8 mouse cellular contexts compared by ENCODE assay signal in genomic region chr11:55078502-55078901, GRCm38 (mm10). TPM values are rescaled to one million over a fixed set of nuclear protein-coding genes. Genes with fewer than 3 reads are reported as not detected.
DNase-seq lines count a peak whose midpoint lies in the region; ATAC-seq and TF ChIP-seq lines count a peak whose summit lies in the region.

No protein-coding gene starts in this region.

- H3K27ac ChIP-seq in heart, embryonic 16.5 days (ENCODE audit: low read length): peak overlapping the region; percentile 94
- peak overlapping the region; percentile 86 for H3K27ac ChIP-seq in brown adipose tissue, adult 24 weeks (replicated peaks; ENCODE audit: low read depth, low read length)
- no peak overlapping the region for H3K27ac ChIP-seq in intestine, embryonic 16.5 days (ENCODE audit: low read length)
- no peak overlapping the region for H3K27ac ChIP-seq in neural tube, embryonic 14.5 days (ENCODE audit: low read depth, low read length)
- H3K27ac ChIP-seq in left cerebral cortex, adult 2 months: no peak overlapping the region

- ATAC-seq in heart, embryonic 16.5 days (replicated peaks; ENCODE audit: extremely low read depth, insufficient read depth, low FRiP score): no peak
- no peak for ATAC-seq in intestine, embryonic 16.5 days
- ATAC-seq in neural tube, embryonic 14.5 days (ENCODE audit: low read depth): no peak

- intact Hi-C loops in heart, postnatal 10 days (cut with DNase I): no loop called here
- intact Hi-C loops in left cerebral cortex, adult 2 months (cut with DNase I): loop anchor here (10.0 kb wide), 1 partner anchor 194 kb away; no protein-coding TSS in a partner anchor

- no peak for TF ChIP-seq CTCF in left cerebral cortex, adult 2 months (IDR thresholded peaks at IDR 0.05)

- H3K27me3 ChIP-seq in heart, embryonic 16.5 days (ENCODE audit: control insufficient read depth, insufficient read depth, low read length): no peaks in the 10 kb centered on the region
- H3K27me3 ChIP-seq in intestine, embryonic 16.5 days (replicated peaks; ENCODE audit: control insufficient read depth, insufficient read depth, low read length): no peaks in the 10 kb centered on the region
- no peaks in the 10 kb centered on the region for H3K27me3 ChIP-seq in neural tube, embryonic 14.5 days (ENCODE audit: control insufficient read depth, insufficient read depth, low read length)

- no peak for DNase-seq in heart, postnatal 10 days
- DNase-seq in gastrocnemius, adult 18-20 months (ENCODE audit: low spot score): no peak
- DNase-seq in layer of hippocampus, adult 18-20 months (ENCODE audit: low spot score in 2 of 2): no peak
- no peak for DNase-seq in left cerebral cortex, adult 2 months (ENCODE audit: extremely low spot score in 1 of 2, low spot score in 2 of 2)

- WGBS in heart, embryonic 16.5 days: 46% methylated on average over 3 of the region's 3 CpGs
- 54% methylated on average over 3 of the region's 3 CpGs for WGBS in intestine, embryonic 16.5 days
- WGBS in neural tube, embryonic 14.5 days: 51% methylated on average over 3 of the region's 3 CpGs

- H3K9ac ChIP-seq in heart, embryonic 16.5 days (ENCODE audit: low read length): peak overlapping the region; percentile 80
- peak overlapping the region; percentile 70 for H3K9ac ChIP-seq in intestine, embryonic 16.5 days (ENCODE audit: low read depth, low read length)
- no peak overlapping the region for H3K9ac ChIP-seq in neural tube, embryonic 14.5 days (replicated peaks; ENCODE audit: low read depth, low read length)

- H3K36me3 ChIP-seq in heart, embryonic 16.5 days (ENCODE audit: control insufficient read depth, insufficient read depth): no peaks in the 10 kb centered on the region; the same call in 1 of the 2 replicates
- H3K36me3 ChIP-seq in intestine, embryonic 16.5 days (ENCODE audit: control insufficient read depth, insufficient read depth, low read length): no peaks in the 10 kb centered on the region
- no peaks in the 10 kb centered on the region for H3K36me3 ChIP-seq in neural tube, embryonic 14.5 days (ENCODE audit: control insufficient read depth, insufficient read depth, low read length)

- H3K9me3 ChIP-seq in heart, embryonic 16.5 days (replicated peaks; ENCODE audit: control insufficient read depth, low read length): peaks cover 2% of the 10 kb centered on the region; the same call in 1 of the 2 replicates
- no peaks in the 10 kb centered on the region for H3K9me3 ChIP-seq in intestine, embryonic 16.5 days (ENCODE audit: control insufficient read depth, low read length)
- no peaks in the 10 kb centered on the region for H3K9me3 ChIP-seq in neural tube, embryonic 14.5 days (ENCODE audit: control insufficient read depth, low read length)

- peak overlapping the region; percentile 67 for H3K4me2 ChIP-seq in heart, embryonic 16.5 days (ENCODE audit: low read depth, low read length)
- H3K4me2 ChIP-seq in intestine, embryonic 16.5 days (ENCODE audit: low read depth, low read length): peak overlapping the region; percentile 98; the same call in 1 of the 2 replicates
- H3K4me2 ChIP-seq in neural tube, embryonic 14.5 days (ENCODE audit: low read depth, low read length): peak overlapping the region; percentile 83; the same call in 1 of the 2 replicates

- peak overlapping the region; percentile 55 for H3K4me3 ChIP-seq in heart, embryonic 16.5 days (ENCODE audit: low read length)
- H3K4me3 ChIP-seq in brown adipose tissue, adult 24 weeks (ENCODE audit: insufficient read depth, low read depth, low read length): peak overlapping the region; percentile 55; the same call in 1 of the 2 replicates
- H3K4me3 ChIP-seq in intestine, embryonic 16.5 days (ENCODE audit: low read length): no peak overlapping the region
- no peak overlapping the region for H3K4me3 ChIP-seq in neural tube, embryonic 14.5 days (ENCODE audit: low read depth, low read length)
- H3K4me3 ChIP-seq in left cerebral cortex, adult 2 months: no peak overlapping the region

- H3K4me1 ChIP-seq in heart, embryonic 16.5 days (ENCODE audit: control insufficient read depth, insufficient read depth, low read length): peaks cover 36% of the 10 kb centered on the region
- peaks cover 27% of the 10 kb centered on the region; the same call in 1 of the 2 replicates for H3K4me1 ChIP-seq in brown adipose tissue, adult 24 weeks (ENCODE audit: control insufficient read depth, insufficient read depth, insufficient read length, low read length)
- peaks cover 20% of the 10 kb centered on the region for H3K4me1 ChIP-seq in intestine, embryonic 16.5 days (ENCODE audit: control insufficient read depth, insufficient read depth, low read length)
- peaks cover 5% of the 10 kb centered on the region; the same call in 1 of the 2 replicates for H3K4me1 ChIP-seq in neural tube, embryonic 14.5 days (ENCODE audit: control insufficient read depth, insufficient read depth, low read length)

RNA-seq across cellular contexts. Expression of gene Ccdc69, which starts 0.6 kb away (rescaled TPM):
- polyA plus RNA-seq in heart, embryonic 16.5 days (2015; fragmentation: Nextera tagmentation; extraction: Ambion mirVana): 22.6 and 25.1 TPM in 2 replicates
- total RNA-seq in heart, postnatal 10 days (2021): 10 to 100 TPM in 1 of 2 experiments, 1 to 10 TPM in 1; 9.2 to 11.5 TPM
- 42.5 and 46.3 TPM in 2 replicates for polyA plus RNA-seq in brown adipose tissue, adult 24 weeks (2012; ENCODE audit: insufficient read depth, insufficient read length, missing spikeins)
- 2.3 and 3.0 TPM in 2 replicates for polyA plus RNA-seq in intestine, embryonic 16.5 days (2015; fragmentation: Nextera tagmentation; extraction: Ambion mirVana)
- 0.37 TPM in 1 of 2 replicates, not detected in the other for polyA plus RNA-seq in neural tube, embryonic 14.5 days (2014; fragmentation: Nextera tagmentation; extraction: Ambion mirVana)
- 1 to 10 TPM; 3.0 to 3.3 TPM for total RNA-seq in gastrocnemius, adult 18-20 months (2021)
- total RNA-seq in layer of hippocampus, adult 18-20 months (2021): under 1 TPM in 1 of 2 experiments, not detected in 1; 0.54 TPM
- under 1 TPM in 1 of 2 experiments, not detected in 1; 0.32 TPM for total RNA-seq in left cerebral cortex, adult 2 months (2021)

RNA-seq across cellular contexts. Expression of gene Gm2a, which starts 19.4 kb away (rescaled TPM):
- 36.7 and 38.5 TPM in 2 replicates for polyA plus RNA-seq in heart, embryonic 16.5 days (2015; fragmentation: Nextera tagmentation; extraction: Ambion mirVana)
- total RNA-seq in heart, postnatal 10 days (2021): 10 to 100 TPM; 12.7 to 13.5 TPM
- 57.5 and 65.4 TPM in 2 replicates for polyA plus RNA-seq in brown adipose tissue, adult 24 weeks (2012; ENCODE audit: insufficient read depth, insufficient read length, missing spikeins)
- 20.3 and 21.7 TPM in 2 replicates for polyA plus RNA-seq in intestine, embryonic 16.5 days (2015; fragmentation: Nextera tagmentation; extraction: Ambion mirVana)
- polyA plus RNA-seq in neural tube, embryonic 14.5 days (2014; fragmentation: Nextera tagmentation; extraction: Ambion mirVana): 30.0 and 32.5 TPM in 2 replicates
- 1 to 10 TPM; 8.2 TPM for total RNA-seq in gastrocnemius, adult 18-20 months (2021)
- total RNA-seq in layer of hippocampus, adult 18-20 months (2021): 10 to 100 TPM; 30.7 to 32.3 TPM
- total RNA-seq in left cerebral cortex, adult 2 months (2021): 10 to 100 TPM; 30.6 to 30.7 TPM

RNA-seq across cellular contexts. Expression of gene Anxa6, which starts 45.3 kb away (rescaled TPM):
- 340 and 364 TPM in 2 replicates for polyA plus RNA-seq in heart, embryonic 16.5 days (2015; fragmentation: Nextera tagmentation; extraction: Ambion mirVana)
- 100 to 1,000 TPM; 319 to 333 TPM for total RNA-seq in heart, postnatal 10 days (2021)
- polyA plus RNA-seq in brown adipose tissue, adult 24 weeks (2012; ENCODE audit: insufficient read depth, insufficient read length, missing spikeins): 212 and 213 TPM in 2 replicates
- polyA plus RNA-seq in intestine, embryonic 16.5 days (2015; fragmentation: Nextera tagmentation; extraction: Ambion mirVana): 235 and 247 TPM in 2 replicates
- polyA plus RNA-seq in neural tube, embryonic 14.5 days (2014; fragmentation: Nextera tagmentation; extraction: Ambion mirVana): 42.3 and 106 TPM in 2 replicates
- 100 to 1,000 TPM; 169 to 174 TPM for total RNA-seq in gastrocnemius, adult 18-20 months (2021)
- 10 to 100 TPM; 89.8 to 97.0 TPM for total RNA-seq in layer of hippocampus, adult 18-20 months (2021)
- total RNA-seq in left cerebral cortex, adult 2 months (2021): 10 to 100 TPM; 85.5 to 86.7 TPM

Comparison
In these comparisons a context has a peak if more than half of its experiments do, and no peak if none do; other contexts are left out.
1. H3K27ac ChIP-seq: peak in heart, embryonic 16.5 days (single experiment) and brown adipose tissue, adult 24 weeks (single experiment); none in intestine, embryonic 16.5 days (single experiment), neural tube, embryonic 14.5 days (single experiment) and left cerebral cortex, adult 2 months (single experiment).
2. H3K4me3 ChIP-seq: peak in heart, embryonic 16.5 days (single experiment) and brown adipose tissue, adult 24 weeks (single experiment); none in intestine, embryonic 16.5 days (single experiment), neural tube, embryonic 14.5 days (single experiment) and left cerebral cortex, adult 2 months (single experiment).
3. Peak in every context shown above with its lines, with median percentiles within 50 percentile points of each other: H3K4me2 ChIP-seq.